Mouse (Mus musculus): ENCODE measurements at regions not wholly inside any gene's neighbourhood (a gene's known extent, or its start where the extent isn't known, plus 50 kb on each side); places are given as distances from the start of the nearest gene placed in this dataset.

- TF ChIP-seq GATA1 (IDR thresholded peaks at IDR 0.05; ENCODE audit: borderline replicate concordance, low read length) (no peak), FLI1 (IDR thresholded peaks at IDR 0.05; ENCODE audit: low read length) (no peak)
Measured at GRCm38 (mm10) chrX:99358784-99359183, 112.3 kb downstream of the Pja1 start.
